Mouse (Mus musculus): ENCODE data around the gene Shisa3. TPM values are rescaled to one million over a fixed set of nuclear protein-coding genes. Genes with fewer than 3 reads are reported as not detected.

The Shisa3 gene
- 1.4 TPM for polyA plus RNA-seq (2014; fragmentation: Illumina TruSeq; extraction: RNeasy Lipid Tissue Mini Kit (QIAGEN cat#74804); ENCODE audit: low read depth, low replicate concordance)

GRCm38 (mm10) chr5:67607804-67608673 lies at the start of gene Shisa3:
TSS of gene Shisa3 (plus strand) at chr5:67607882.

Other genes starting within 250 kb of the Shisa3 start
- gene Bend4, start 179.6 kb upstream of the Shisa3 start, polyA plus RNA-seq (2014; fragmentation: Illumina TruSeq; extraction: RNeasy Lipid Tissue Mini Kit (QIAGEN cat#74804); ENCODE audit: low read depth, low replicate concordance) = 0.82 TPM
- gene Atp8a1, start 239.6 kb downstream of the Shisa3 start, polyA plus RNA-seq (2014; fragmentation: Illumina TruSeq; extraction: RNeasy Lipid Tissue Mini Kit (QIAGEN cat#74804); ENCODE audit: low read depth, low replicate concordance) = 19.1 TPM